In genomic region chr4:139825326-139826112, GRCm38 (mm10) we compare ENCODE assay signal across 20 mouse cellular contexts. TPM values are rescaled to one million over a fixed set of nuclear protein-coding genes. Genes with fewer than 3 reads are reported as not detected.
DNase-seq lines count a peak whose midpoint lies in the region; ATAC-seq lines count a peak whose summit lies in the region.
"Had no signal": no experiment of that assay in that cellular context is flagged by ENCODE, and none has a peak within 500 bp of the region (broad histone marks: within the 10 kb centered on the region; RNA-seq: fewer than 3 reads in every experiment).

No protein-coding gene starts in this region.

- H3K4me2 ChIP-seq in hindbrain, embryonic 11.5 days (replicated peaks; ENCODE audit: low read depth, low read length), result no peak overlapping the region
- no peak overlapping the region for H3K4me2 ChIP-seq in hindbrain, embryonic 13.5 days
- no peak overlapping the region; the same call in 1 of the 2 replicates for H3K4me2 ChIP-seq in embryonic facial prominence, embryonic 11.5 days (ENCODE audit: low read depth, low read length)
- peak overlapping the region; percentile 61 for H3K4me2 ChIP-seq in midbrain, embryonic 12.5 days (replicated peaks)
- peak overlapping the region; percentile 48; the same call in 1 of the 2 replicates for H3K4me2 ChIP-seq in neural tube, embryonic 13.5 days
- H3K4me2 ChIP-seq: liver, embryonic 12.5 days; lung, embryonic 14.5 days had no signal

- no peak overlapping the region for H3K9ac ChIP-seq in hindbrain, embryonic 11.5 days (ENCODE audit: low read depth, low read length)
- H3K9ac ChIP-seq in hindbrain, embryonic 13.5 days, result no peak overlapping the region
- peak overlapping the region; percentile 15; the same call in 1 of the 2 replicates for H3K9ac ChIP-seq in embryonic facial prominence, embryonic 11.5 days (replicated peaks; ENCODE audit: low read length)
- 0 out of 2 replicates have a peak overlapping the region, but pooled peaks have one; percentile 37 for H3K9ac ChIP-seq in midbrain, embryonic 12.5 days (replicated peaks)
- H3K9ac ChIP-seq in neural tube, embryonic 13.5 days, result no peak overlapping the region
- H3K9ac ChIP-seq: liver, embryonic 12.5 days; lung, embryonic 14.5 days had no signal

- ATAC-seq in hindbrain, embryonic 11.5 days (ENCODE audit: low FRiP score), result no peak
- no peak for ATAC-seq in hindbrain, embryonic 13.5 days (ENCODE audit: low FRiP score)
- ATAC-seq in embryonic facial prominence, embryonic 11.5 days (replicated peaks; ENCODE audit: insufficient number of reproducible peaks, low FRiP score, low TSS enrichment, low read depth), result no peak
- no peak for ATAC-seq in midbrain, embryonic 12.5 days (ENCODE audit: low FRiP score, low read depth)
- no peak for ATAC-seq in neural tube, embryonic 13.5 days (ENCODE audit: low read depth)
- ATAC-seq: inflammation-experienced regulatory T-cells, adult 6 months; liver, embryonic 12.5 days; Patski had no signal

- H3K27ac ChIP-seq in hindbrain, embryonic 11.5 days (ENCODE audit: low read depth, low read length), result no peak overlapping the region
- H3K27ac ChIP-seq in hindbrain, embryonic 13.5 days, result no peak overlapping the region
- no peak overlapping the region for H3K27ac ChIP-seq in embryonic facial prominence, embryonic 11.5 days (replicated peaks; ENCODE audit: low read depth, low read length)
- peak overlapping the region; percentile 94 for H3K27ac ChIP-seq in midbrain, embryonic 12.5 days (replicated peaks)
- H3K27ac ChIP-seq in neural tube, embryonic 13.5 days (replicated peaks), result no peak overlapping the region
- H3K27ac ChIP-seq: liver, embryonic 12.5 days had no signal

- WGBS in hindbrain, embryonic 11.5 days, result 3% methylated on average over 14 of the region's 14 CpGs
- WGBS in hindbrain, embryonic 13.5 days, result 6% methylated on average over 14 of the region's 14 CpGs
- WGBS in embryonic facial prominence, embryonic 11.5 days, result 3% methylated on average over 14 of the region's 14 CpGs
- WGBS in midbrain, embryonic 12.5 days, result 3% methylated on average over 14 of the region's 14 CpGs
- WGBS in neural tube, embryonic 13.5 days, result 9% methylated on average over 14 of the region's 14 CpGs

- peak; percentile 56 for DNase-seq in hindbrain, embryonic 11.5 days (ENCODE audit: low spot score)
- DNase-seq in embryonic facial prominence, embryonic 11.5 days (ENCODE audit: low spot score), result peak; percentile 33
- DNase-seq in heart, postnatal 10 days, result no peak
- DNase-seq in layer of hippocampus, postnatal 14 days (ENCODE audit: low spot score in 2 of 2), result no peak
- DNase-seq: cerebellum, adult 9-10 months; gastrocnemius, postnatal 14 days; left cerebral cortex, postnatal 4 days; lung, embryonic 14.5 days; lung, postnatal 4 days; thymus, postnatal 4 days had no signal

- peaks cover 75% of the 10 kb centered on the region for H3K27me3 ChIP-seq in hindbrain, embryonic 11.5 days (ENCODE audit: control insufficient read depth, insufficient read depth, low read length)
- peaks cover 99% of the 10 kb centered on the region for H3K27me3 ChIP-seq in hindbrain, embryonic 13.5 days
- peaks cover 95% of the 10 kb centered on the region for H3K27me3 ChIP-seq in embryonic facial prominence, embryonic 11.5 days (ENCODE audit: control insufficient read depth, insufficient read depth, low read length)
- peaks cover 98% of the 10 kb centered on the region for H3K27me3 ChIP-seq in midbrain, embryonic 12.5 days
- peaks cover 99% of the 10 kb centered on the region for H3K27me3 ChIP-seq in neural tube, embryonic 13.5 days

- H3K4me1 ChIP-seq in hindbrain, embryonic 11.5 days (replicated peaks; ENCODE audit: control insufficient read depth, insufficient read depth, low read length), result peaks cover 17% of the 10 kb centered on the region; the same call in 1 of the 2 replicates
- H3K4me1 ChIP-seq in hindbrain, embryonic 13.5 days (replicated peaks), result peaks cover 56% of the 10 kb centered on the region
- peaks cover 11% of the 10 kb centered on the region for H3K4me1 ChIP-seq in embryonic facial prominence, embryonic 11.5 days (ENCODE audit: control insufficient read depth, insufficient read depth, low read length)
- peaks cover 74% of the 10 kb centered on the region for H3K4me1 ChIP-seq in midbrain, embryonic 12.5 days
- H3K4me1 ChIP-seq in neural tube, embryonic 13.5 days (replicated peaks), result peaks cover 89% of the 10 kb centered on the region
- H3K4me1 ChIP-seq: liver, embryonic 12.5 days had no signal

- intact Hi-C loops in heart, postnatal 10 days (cut with DNase I), result no loop called here

- no peaks in the 10 kb centered on the region for H3K36me3 ChIP-seq in hindbrain, embryonic 11.5 days (ENCODE audit: control insufficient read depth, insufficient read depth, low read length)
- H3K36me3 ChIP-seq in hindbrain, embryonic 13.5 days, result no peaks in the 10 kb centered on the region
- no peaks in the 10 kb centered on the region for H3K36me3 ChIP-seq in embryonic facial prominence, embryonic 11.5 days (replicated peaks; ENCODE audit: control insufficient read depth, insufficient read depth, low read depth, low read length)
- H3K36me3 ChIP-seq in midbrain, embryonic 12.5 days, result 0 out of 2 replicates have a peak, but pooled peaks cover 6% of the 10 kb centered on the region
- no peaks in the 10 kb centered on the region for H3K36me3 ChIP-seq in neural tube, embryonic 13.5 days
- H3K36me3 ChIP-seq: liver, embryonic 12.5 days had no signal

- H3K4me3 ChIP-seq in hindbrain, embryonic 11.5 days (ENCODE audit: low read depth, low read length), result no peak overlapping the region
- H3K4me3 ChIP-seq in hindbrain, embryonic 13.5 days, result no peak overlapping the region
- no peak overlapping the region for H3K4me3 ChIP-seq in embryonic facial prominence, embryonic 11.5 days (ENCODE audit: low read depth, low read length)
- H3K4me3 ChIP-seq in midbrain, embryonic 12.5 days, result peak overlapping the region; percentile 28; the same call in 1 of the 2 replicates
- H3K4me3 ChIP-seq in neural tube, embryonic 13.5 days, result no peak overlapping the region
- H3K4me3 ChIP-seq: liver, embryonic 12.5 days had no signal

- no peaks in the 10 kb centered on the region for H3K9me3 ChIP-seq in hindbrain, embryonic 11.5 days (ENCODE audit: control insufficient read depth, low read length)
- H3K9me3 ChIP-seq in hindbrain, embryonic 13.5 days, result no peaks in the 10 kb centered on the region
- H3K9me3 ChIP-seq in embryonic facial prominence, embryonic 11.5 days (replicated peaks; ENCODE audit: control insufficient read depth, low read length), result no peaks in the 10 kb centered on the region
- H3K9me3 ChIP-seq in midbrain, embryonic 12.5 days, result no peaks in the 10 kb centered on the region
- no peaks in the 10 kb centered on the region for H3K9me3 ChIP-seq in neural tube, embryonic 13.5 days
- H3K9me3 ChIP-seq: liver, embryonic 12.5 days had no signal

RNA-seq across cellular contexts. Expression of gene Pax7, which starts 7.8 kb away (rescaled TPM):
- polyA plus RNA-seq in hindbrain, embryonic 11.5 days (2014; fragmentation: Nextera tagmentation; extraction: Ambion mirVana), result 2.2 and 2.7 TPM in 2 replicates
- polyA plus RNA-seq in hindbrain, embryonic 13.5 days (2015; fragmentation: Nextera tagmentation; extraction: Ambion mirVana), result 0.84 and 1.6 TPM in 2 replicates
- 1.9 and 2.0 TPM in 2 replicates for polyA plus RNA-seq in embryonic facial prominence, embryonic 11.5 days (2014; fragmentation: Nextera tagmentation; extraction: Ambion mirVana)
- polyA plus RNA-seq in midbrain, embryonic 12.5 days (2016; fragmentation: Nextera tagmentation; extraction: Ambion mirVana), result 4.4 and 5.7 TPM in 2 replicates
- polyA plus RNA-seq in neural tube, embryonic 13.5 days (2015; fragmentation: Nextera tagmentation; extraction: Ambion mirVana), result 0.50 and 0.70 TPM in 2 replicates
- not detected for total RNA-seq in heart, postnatal 10 days (2021)
- under 1 TPM in 1 of 2 experiments, not detected in 1; 0.07 TPM for total RNA-seq in layer of hippocampus, postnatal 14 days (2021)
- total RNA-seq: monocyte, adult 5-6 weeks had no signal
- polyA plus RNA-seq: heart, postnatal 0 days; inflammation-experienced regulatory T-cells, adult 6 months; large intestine, adult 2 months; liver, embryonic 12.5 days; lung, embryonic 14.5 days; Patski; small intestine, adult 2 months had no signal

Comparison
In these comparisons a context has a peak if more than half of its experiments do, and no peak if none do; other contexts are left out.
1. DNase-seq: peak in hindbrain, embryonic 11.5 days (single experiment) and embryonic facial prominence, embryonic 11.5 days (single experiment); none in heart, postnatal 10 days (0 of 2) and layer of hippocampus, postnatal 14 days (0 of 2).
2. H3K4me2 ChIP-seq: peak in midbrain, embryonic 12.5 days (single experiment) and neural tube, embryonic 13.5 days (single experiment); none in hindbrain, embryonic 11.5 days (single experiment), hindbrain, embryonic 13.5 days (single experiment) and embryonic facial prominence, embryonic 11.5 days (single experiment).
3. H3K9ac ChIP-seq: peak in embryonic facial prominence, embryonic 11.5 days (single experiment) and midbrain, embryonic 12.5 days (single experiment); none in hindbrain, embryonic 11.5 days (single experiment), hindbrain, embryonic 13.5 days (single experiment) and neural tube, embryonic 13.5 days (single experiment).